25 mouse cellular contexts compared by ENCODE assay signal in the genomic region with DNA sequence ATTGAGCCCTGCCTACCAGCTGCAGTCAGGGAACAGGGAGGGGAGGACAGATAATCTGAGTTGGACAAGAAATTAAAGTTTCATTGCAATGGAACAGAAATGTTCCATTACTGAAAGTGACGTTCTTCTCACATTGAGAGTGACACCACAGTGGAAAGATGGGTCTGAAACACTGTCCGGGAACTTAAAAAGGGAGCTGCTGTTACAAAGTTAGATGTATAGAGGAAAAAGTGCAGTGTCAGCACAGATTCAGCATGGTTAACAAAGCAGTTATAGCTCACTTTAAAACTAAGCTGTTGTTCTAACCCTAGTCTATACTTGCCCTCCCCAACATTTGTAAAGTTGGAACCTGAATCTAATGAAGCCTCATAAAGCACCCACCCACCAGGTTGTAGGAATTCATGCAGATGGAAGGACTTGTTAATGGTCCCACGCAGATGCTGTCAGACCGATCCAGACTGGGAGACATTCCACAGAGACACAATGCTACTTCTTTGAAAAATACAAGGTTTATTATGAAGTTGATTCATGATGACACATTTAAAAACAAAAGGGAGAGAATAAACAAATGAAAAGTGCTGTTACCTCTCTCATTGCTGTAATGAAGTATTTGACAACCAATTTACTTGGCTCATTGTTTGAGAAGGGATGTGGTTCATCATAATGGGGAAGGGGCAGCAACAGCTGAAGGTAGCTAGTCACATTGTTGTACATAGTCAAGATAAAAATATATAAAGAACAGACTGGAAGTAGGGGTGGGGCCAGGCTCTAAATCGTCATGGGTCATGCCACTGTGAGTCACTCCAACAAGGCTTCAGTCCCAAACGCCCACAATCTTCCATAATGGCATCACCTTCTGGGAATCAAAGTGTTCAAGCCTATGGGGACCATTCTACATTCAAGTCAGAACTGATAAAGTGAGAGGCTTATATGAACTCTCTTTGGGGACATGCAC. TPM values are rescaled to one million over a fixed set of nuclear protein-coding genes. Genes with fewer than 3 reads are reported as not detected.
DNase-seq lines count a peak whose midpoint lies in the region; ATAC-seq and TF ChIP-seq lines count a peak whose summit lies in the region.
"Had no signal": no experiment of that assay in that cellular context is flagged by ENCODE, and none has a peak within 500 bp of the region (broad histone marks: within the 10 kb centered on the region; RNA-seq: fewer than 3 reads in every experiment).

No protein-coding gene starts in this region.

- WGBS in midbrain, postnatal 0 days, result 87% methylated on average over 6 of the region's 6 CpGs

- no peaks in the 10 kb centered on the region for H3K4me1 ChIP-seq in ES-E14 (ENCODE audit: control insufficient read depth in 2 of 2, insufficient read depth in 2 of 2, low read length in 2 of 2, poor library complexity in 1 of 2)
- H3K4me1 ChIP-seq in midbrain, postnatal 0 days (ENCODE audit: insufficient read depth, low read length), result no peaks in the 10 kb centered on the region
- H3K4me1 ChIP-seq: embryonic facial prominence, embryonic 12.5 days; hindbrain, embryonic 15.5 days; liver, embryonic 12.5 days; neural tube, embryonic 15.5 days had no signal

- in situ Hi-C loops in ES-E14 (cut with MboI; ENCODE audit: low sequenced_read_pairs in 2 of 2, unreplicated experiment in 2 of 2), result no loop called here

- no peak overlapping the region for H3K9ac ChIP-seq in ES-E14 (ENCODE audit: insufficient read depth, low read depth, low read length, poor library complexity, severe bottlenecking)
- H3K9ac ChIP-seq in midbrain, postnatal 0 days (replicated peaks; ENCODE audit: low read length, poor library complexity, severe bottlenecking), result no peak overlapping the region
- H3K9ac ChIP-seq: embryonic facial prominence, embryonic 12.5 days; forebrain, postnatal 0 days; hindbrain, embryonic 15.5 days; kidney, embryonic 15.5 days; limb, embryonic 13.5 days; liver, embryonic 12.5 days; neural tube, embryonic 15.5 days had no signal

- H3K4me2 ChIP-seq in midbrain, postnatal 0 days (ENCODE audit: low read depth, low read length, poor library complexity, severe bottlenecking), result no peak overlapping the region
- H3K4me2 ChIP-seq: embryonic facial prominence, embryonic 12.5 days; heart, embryonic 11.5 days; hindbrain, embryonic 15.5 days; kidney, embryonic 15.5 days; limb, embryonic 13.5 days; liver, embryonic 12.5 days; midbrain, embryonic 11.5 days; neural tube, embryonic 15.5 days had no signal

- no peaks in the 10 kb centered on the region for H3K36me3 ChIP-seq in ES-E14 (ENCODE audit: control insufficient read depth, insufficient read depth, low read length, poor library complexity, severe bottlenecking)
- H3K36me3 ChIP-seq in midbrain, postnatal 0 days (ENCODE audit: insufficient read depth, low read length), result no peaks in the 10 kb centered on the region
- H3K36me3 ChIP-seq: embryonic facial prominence, embryonic 12.5 days; hindbrain, embryonic 15.5 days; kidney, embryonic 15.5 days; limb, embryonic 13.5 days; liver, embryonic 12.5 days; neural tube, embryonic 15.5 days had no signal

- TF ChIP-seq CTCF in layer of hippocampus, adult 2 months (conservative IDR thresholded peaks at IDR 0.05), result no peak
- no peak for TF ChIP-seq CTCF in midbrain, postnatal 0 days (IDR thresholded peaks at IDR 0.05)

- no peak for ATAC-seq in midbrain, postnatal 0 days (ENCODE audit: low FRiP score)
- ATAC-seq: forebrain, postnatal 0 days; intestine, embryonic 16.5 days; liver, embryonic 12.5 days had no signal

- DNase-seq in retina, postnatal 1 day, result peak; percentile 11
- DNase-seq in retina, embryonic 14.5 days (ENCODE audit: low spot score), result no peak
- no peak for DNase-seq in ES-E14 (ENCODE audit: low read depth, low spot score)
- peak; percentile 58 to 78 for DNase-seq in layer of hippocampus, adult 2 months (ENCODE audit: low spot score in 2 of 2)
- no peak for DNase-seq in midbrain, postnatal 0 days (ENCODE audit: low spot score)
- no peak for DNase-seq in embryo, embryonic 9.5 days (ENCODE audit: extremely low spot score)
- no peak for DNase-seq in cerebellum, postnatal 36 days
- DNase-seq: adrenal gland, postnatal 25 days; cerebellum, adult 11 months; cerebellum, adult 9-11 months; forebrain, postnatal 0 days; lung, adult 18-20 months; lung, postnatal 10 days; thymus, adult 2 months; thymus, postnatal 4 days had no signal

- H3K27me3 ChIP-seq in midbrain, postnatal 0 days (ENCODE audit: insufficient read depth, low read length), result no peaks in the 10 kb centered on the region
- H3K27me3 ChIP-seq: embryonic facial prominence, embryonic 12.5 days; hindbrain, embryonic 15.5 days; kidney, embryonic 15.5 days; limb, embryonic 13.5 days; liver, embryonic 12.5 days; neural tube, embryonic 15.5 days had no signal

- no peaks in the 10 kb centered on the region for H3K9me3 ChIP-seq in ES-E14 (ENCODE audit: control insufficient read depth, insufficient read depth, low read depth, low read length)
- no peaks in the 10 kb centered on the region for H3K9me3 ChIP-seq in midbrain, postnatal 0 days (ENCODE audit: low read length)
- H3K9me3 ChIP-seq: embryonic facial prominence, embryonic 12.5 days; hindbrain, embryonic 15.5 days; kidney, embryonic 15.5 days; limb, embryonic 13.5 days; liver, embryonic 12.5 days; neural tube, embryonic 15.5 days had no signal

- no peak overlapping the region for H3K4me3 ChIP-seq in ES-E14 (ENCODE audit: insufficient read depth in 1 of 2, low read depth in 1 of 2, low read length in 2 of 2, poor library complexity in 1 of 2, severe bottlenecking in 1 of 2)
- H3K4me3 ChIP-seq in layer of hippocampus, adult 2 months, result no peak overlapping the region
- H3K4me3 ChIP-seq in midbrain, postnatal 0 days (ENCODE audit: low read depth, low read length), result no peak overlapping the region
- H3K4me3 ChIP-seq: embryonic facial prominence, embryonic 12.5 days; hindbrain, embryonic 15.5 days; kidney, embryonic 15.5 days; limb, embryonic 13.5 days; liver, embryonic 12.5 days; neural tube, embryonic 15.5 days had no signal

- H3K27ac ChIP-seq in ES-E14 (ENCODE audit: insufficient read depth, low read depth, low read length, poor library complexity, severe bottlenecking), result no peak overlapping the region
- peak overlapping the region; percentile 43; the same call in 1 of the 2 replicates for H3K27ac ChIP-seq in layer of hippocampus, adult 2 months
- H3K27ac ChIP-seq in midbrain, postnatal 0 days (ENCODE audit: low read depth, low read length), result no peak overlapping the region
- H3K27ac ChIP-seq: embryonic facial prominence, embryonic 12.5 days; hindbrain, embryonic 15.5 days; kidney, embryonic 15.5 days; limb, embryonic 13.5 days; liver, embryonic 12.5 days; neural tube, embryonic 15.5 days; stomach, postnatal 0 days had no signal

TF ChIP-seq in ES-E14, 5 proteins besides CTCF, POLR2A, EP300 and RAD21:
- TF ChIP-seq CHD2 (IDR thresholded peaks at IDR 0.05; ENCODE audit: low read depth, low read length) (no peak), MAFK (IDR thresholded peaks at IDR 0.05; ENCODE audit: insufficient read depth, low read depth, low read length) (peak; percentile 81)

RNA-seq across cellular contexts. Expression of gene Eea1, which starts 16.9 kb away (rescaled TPM):
- 12.4 TPM in 2 replicates for total RNA-seq in ES-E14 (2012; rRNA removed)
- total RNA-seq in layer of hippocampus, adult 2 months (2021), result 10 to 100 TPM; 37.0 to 37.6 TPM
- 17.5 and 21.3 TPM in 2 replicates for total RNA-seq in midbrain, postnatal 0 days (2014; rRNA removed)
- polyA plus RNA-seq in midbrain, postnatal 0 days (2015; fragmentation: Nextera tagmentation; extraction: Ambion mirVana), result 22.6 and 29.1 TPM in 2 replicates

Comparison
In these comparisons a context has a peak if more than half of its experiments do, and no peak if none do; other contexts are left out.
1. DNase-seq: peak in retina, postnatal 1 day (single experiment) and layer of hippocampus, adult 2 months (2 of 2); none in retina, embryonic 14.5 days (single experiment), ES-E14 (single experiment), midbrain, postnatal 0 days (single experiment), embryo, embryonic 9.5 days (single experiment) and cerebellum, postnatal 36 days (0 of 2).